Mouse (Mus musculus) lung, embryonic 14.5 days (tissue): ENCODE measurements around the gene Krtcap3. TPM values are rescaled to one million over a fixed set of nuclear protein-coding genes. Genes with fewer than 3 reads are reported as not detected.
A peak's percentile ranks its signal among the peaks of the same experiment; 100 is the strongest.
"Not testable (repeated sequence)": the region's sequence is repeated elsewhere in the genome, so short reads cannot be mapped to it uniquely, and the experiment has no call there.

Experiments
- ATAC-seq: fragments of 200-750 bp; cut with Nextera tagmentation; 2 replicates; pipeline ENCODE4 v1.8.0; 2017; ENCODE audit warnings: mild to moderate bottlenecking, moderate TSS enrichment, moderate library complexity; ENCODE audit not compliant: insufficient read depth
- DNase-seq: peaks from one replicate; pipeline ENCODE4 v3.0.0-alpha.2; 2015
- H3K27ac ChIP-seq: fragments of 300-500 bp; sonication (generic); 2 replicates; pipeline ENCODE4 v1.5.1; 2014; ENCODE audit warnings: low read depth, mild to moderate bottlenecking, moderate library complexity
- H3K27me3 ChIP-seq: fragments of 300-500 bp; sonication (generic); 2 replicates; pipeline ENCODE4 v1.6.1; 2014; ENCODE audit warnings: low read length, control low read depth; ENCODE audit not compliant: insufficient read depth
- H3K36me3 ChIP-seq: fragments of 300-500 bp; sonication (generic); 2 replicates; pipeline ENCODE4 v1.6.1; 2014; ENCODE audit warnings: control low read depth; ENCODE audit not compliant: insufficient read depth
- H3K4me1 ChIP-seq: fragments of 300-500 bp; sonication (generic); 2 replicates; pipeline ENCODE4 v1.6.1; 2014; ENCODE audit warnings: antibody characterized with exemption, control low read depth; ENCODE audit not compliant: insufficient read depth
- H3K4me2 ChIP-seq: fragments of 300-500 bp; sonication (generic); 2 replicates; pipeline ENCODE4 v1.6.1; 2014; ENCODE audit warnings: mild to moderate bottlenecking
- H3K4me3 ChIP-seq: fragments of 300-500 bp; sonication (generic); 2 replicates; pipeline ENCODE4 v1.5.1; 2014; ENCODE audit warnings: low read depth, low read length
- H3K9ac ChIP-seq: fragments of 300-500 bp; sonication (generic); 2 replicates; pipeline ENCODE4 v1.6.1; 2014
- H3K9me3 ChIP-seq: fragments of 300-500 bp; sonication (generic); 2 replicates; pipeline ENCODE4 v1.6.1; 2016; ENCODE audit warnings: low read depth, low read length, control low read depth
- CTCF ChIP-seq: IDR thresholded peaks from 2 replicates; pipeline ENCODE4 v1.5.1; 2016; ENCODE audit warnings: antibody characterized with exemption, low read depth
- WGBS: fragments of 180-500 bp; shearing (Covaris S2); extraction: QIAGEN DNeasy Blood & Tissue Kit; methylation state at CpG from one replicate; pipeline ENCODE4 v1.1.7; 2014; 5-methylcytosine and 5-hydroxymethylcytosine counted together
- polyA plus RNA-seq: library from polyadenylated mRNA; unstranded; fragments of >200 nt; fragmentation: Nextera tagmentation; extraction: Ambion mirVana; gene quantifications from 2 replicates; pipeline ENCODE4 v1.2.1, GENCODE M21; 2014

The Krtcap3 gene
- polyA plus RNA-seq: 31.1 and 32.0 TPM in 2 replicates

GRCm38 (mm10) chr5:31251541-31252101 lies at the start of gene Krtcap3:
Krtcap3 (plus strand) TSS chr5:31251691.
- H3K27ac ChIP-seq: peak within 1 kb of the TSS; percentile 78
- ATAC-seq (peak; percentile 80), DNase-seq (peak; percentile 65)
- peak within 1 kb of the TSS; percentile 56 for H3K4me2 ChIP-seq
- H3K36me3 ChIP-seq: peaks cover 90% of the 10 kb centered on the region
- 22% methylated on average over 47 of the region's 47 CpGs for WGBS
- no peaks in the 10 kb centered on the region for H3K4me1 ChIP-seq
- no peak for TF ChIP-seq CTCF
- no peaks in the 10 kb centered on the region for H3K27me3 ChIP-seq
- peak within 1 kb of the TSS; percentile 41 for H3K4me3 ChIP-seq
- peak within 1 kb of the TSS; percentile 50 for H3K9ac ChIP-seq
- no peaks in the 10 kb centered on the region for H3K9me3 ChIP-seq

- H3K27me3 ChIP-seq: no peaks in the 10 kb centered on the region
- peaks cover 6% of the 10 kb centered on the region; the same call in 1 of the 2 replicates for H3K9me3 ChIP-seq
- under 1% methylated on average over 53 of the region's 53 CpGs for WGBS
- peak within 1 kb of the TSS; percentile 83 for H3K9ac ChIP-seq
- peak within 1 kb of the TSS; percentile 83 for H3K4me3 ChIP-seq
- ATAC-seq: peak; percentile 98
- peak within 1 kb of the TSS; percentile 65 for H3K27ac ChIP-seq
- peaks cover 4% of the 10 kb centered on the region; the same call in 1 of the 2 replicates for H3K4me1 ChIP-seq
- peak within 1 kb of the TSS; percentile 90 for H3K4me2 ChIP-seq
- H3K36me3 ChIP-seq: peaks cover 83% of the 10 kb centered on the region
- TF ChIP-seq CTCF: no peak
- DNase-seq: peak; percentile 98
These were observed 49.5 kb upstream of the Krtcap3 start, which contains the start of gene Zfp513 for GRCm38 (mm10) chr5:31201742-31202590. Zfp513 (minus strand) TSS chr5:31202303.

- Histone ChIP-seq H3K4me2 (peak overlapping the region; percentile 63), H3K27me3 (no peaks in the 10 kb centered on the region), H3K4me1 (peaks cover 4% of the 10 kb centered on the region; the same call in 1 of the 2 replicates), H3K9me3 (peaks cover 6% of the 10 kb centered on the region; the same call in 1 of the 2 replicates), H3K36me3 (peaks cover 82% of the 10 kb centered on the region), H3K27ac (peak overlapping the region; percentile 55), H3K9ac (peak overlapping the region; percentile 42), H3K4me3 (peak overlapping the region; percentile 83)
- DNase-seq: no peak
- ATAC-seq: no peak
- WGBS: 84% methylated on average over 7 of the region's 7 CpGs
- TF ChIP-seq CTCF: no peak
These were observed 48.6 kb upstream of the Krtcap3 start for GRCm38 (mm10) chr5:31202933-31203332.

GRCm38 (mm10) chr5:31203866-31204265 lies 47.6 kb upstream of the Krtcap3 start:
- no peaks in the 10 kb centered on the region for H3K27me3 ChIP-seq
- H3K4me2 ChIP-seq: no peak overlapping the region
- no peak overlapping the region for H3K27ac ChIP-seq
- peaks cover 82% of the 10 kb centered on the region for H3K36me3 ChIP-seq
- no peak overlapping the region for H3K4me3 ChIP-seq
- H3K9ac ChIP-seq: no peak overlapping the region
- ATAC-seq: no peak
- H3K4me1 ChIP-seq: peaks cover 4% of the 10 kb centered on the region; the same call in 1 of the 2 replicates
- peaks cover 6% of the 10 kb centered on the region; the same call in 1 of the 2 replicates for H3K9me3 ChIP-seq
- no peak for TF ChIP-seq CTCF
- 88% methylated on average over 2 of the region's 2 CpGs for WGBS
- no peak for DNase-seq

GRCm38 (mm10) chr5:31204421-31204820 lies 47.1 kb upstream of the Krtcap3 start:
- ATAC-seq: no peak
- H3K9me3 ChIP-seq: peaks cover 6% of the 10 kb centered on the region; the same call in 1 of the 2 replicates
- no peaks in the 10 kb centered on the region for H3K27me3 ChIP-seq
- H3K4me2 ChIP-seq: no peak overlapping the region
- no peak overlapping the region for H3K4me3 ChIP-seq
- no peak for DNase-seq
- WGBS: 96% methylated on average over 6 of the region's 6 CpGs
- TF ChIP-seq CTCF: no peak
- H3K4me1 ChIP-seq: peaks cover 4% of the 10 kb centered on the region; the same call in 1 of the 2 replicates
- H3K9ac ChIP-seq: no peak overlapping the region
- no peak overlapping the region for H3K27ac ChIP-seq
- H3K36me3 ChIP-seq: peaks cover 76% of the 10 kb centered on the region

- not testable (repeated sequence) for DNase-seq, H3K36me3 ChIP-seq, H3K9me3 ChIP-seq, H3K4me1 ChIP-seq, H3K9ac ChIP-seq, H3K4me2 ChIP-seq, H3K27me3 ChIP-seq, H3K27ac ChIP-seq, ATAC-seq, H3K4me3 ChIP-seq
- WGBS: 91% methylated on average over 6 of the region's 6 CpGs
These were observed 34.9 kb upstream of the Krtcap3 start for GRCm38 (mm10) chr5:31216554-31216953.

GRCm38 (mm10) chr5:31218294-31218693 lies 33.2 kb upstream of the Krtcap3 start:
- Histone ChIP-seq H3K4me1 (peaks cover 4% of the 10 kb centered on the region; the same call in 1 of the 2 replicates), H3K9me3 (no peaks in the 10 kb centered on the region), H3K27ac (no peak overlapping the region), H3K27me3 (no peaks in the 10 kb centered on the region), H3K9ac (no peak overlapping the region), H3K4me3 (no peak overlapping the region), H3K36me3 (no peaks in the 10 kb centered on the region), H3K4me2 (peak overlapping the region; percentile 64; the same call in 1 of the 2 replicates)
- ATAC-seq: no peak
- DNase-seq: no peak
- TF ChIP-seq CTCF: no peak
- WGBS: 48% methylated on average over 6 of the region's 7 CpGs
